Mouse (Mus musculus): ENCODE measurements at regions not wholly inside any gene's neighbourhood (a gene's known extent, or its start where the extent isn't known, plus 50 kb on each side); places are given as distances from the start of the nearest gene placed in this dataset.

DNA sequence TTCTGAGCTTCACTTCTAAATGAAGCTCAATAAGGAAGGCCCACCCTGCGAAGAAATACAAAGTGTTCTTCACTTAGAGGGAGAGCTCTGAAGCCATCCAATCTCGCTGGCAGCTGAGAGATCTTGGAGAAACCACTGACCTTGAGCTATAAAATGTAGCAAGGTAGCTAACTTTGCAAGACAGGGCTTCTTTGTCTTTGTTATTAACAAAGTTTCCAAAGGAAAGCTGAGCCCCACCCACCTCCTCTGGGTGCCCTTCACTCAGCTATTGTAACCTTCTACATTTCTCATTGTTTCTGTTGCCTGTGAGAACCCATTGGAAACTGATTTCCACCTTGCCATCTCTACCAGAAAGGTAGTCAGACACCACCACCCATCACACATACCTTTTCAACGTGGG lies 57.2 kb upstream of the Usp9x start:
- no peak for DNase-seq (ENCODE audit: extremely low spot score, low read depth, low spot score)

- DNase-seq (ENCODE audit: extremely low spot score, low read depth, low spot score): no peak
Measured at GRCm38 (mm10) chrX:13013086-13013485, 58.2 kb upstream of the Usp9x start.

DNA sequence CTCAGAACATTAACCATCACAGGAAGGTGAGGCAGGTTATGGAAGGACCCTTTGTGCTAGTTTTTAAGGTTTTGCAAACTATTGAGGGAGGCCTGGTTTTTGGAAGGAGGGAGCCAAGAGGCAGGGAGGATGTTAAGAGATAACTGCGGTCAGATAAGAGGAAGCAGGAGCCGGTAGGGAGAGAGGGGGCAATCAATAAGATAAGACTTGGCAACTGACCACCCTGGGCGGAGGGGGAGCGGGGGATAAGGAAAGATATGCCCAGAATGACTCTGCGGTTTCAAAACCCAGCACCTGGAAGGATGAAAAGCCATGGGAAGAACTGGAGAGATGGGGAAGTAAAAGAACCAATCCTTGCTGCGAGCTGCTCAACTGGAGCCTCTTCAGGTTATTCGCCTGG lies 80.5 kb upstream of the Usp9x start:
- no peak for DNase-seq (ENCODE audit: extremely low spot score, low read depth, low spot score)

DNA sequence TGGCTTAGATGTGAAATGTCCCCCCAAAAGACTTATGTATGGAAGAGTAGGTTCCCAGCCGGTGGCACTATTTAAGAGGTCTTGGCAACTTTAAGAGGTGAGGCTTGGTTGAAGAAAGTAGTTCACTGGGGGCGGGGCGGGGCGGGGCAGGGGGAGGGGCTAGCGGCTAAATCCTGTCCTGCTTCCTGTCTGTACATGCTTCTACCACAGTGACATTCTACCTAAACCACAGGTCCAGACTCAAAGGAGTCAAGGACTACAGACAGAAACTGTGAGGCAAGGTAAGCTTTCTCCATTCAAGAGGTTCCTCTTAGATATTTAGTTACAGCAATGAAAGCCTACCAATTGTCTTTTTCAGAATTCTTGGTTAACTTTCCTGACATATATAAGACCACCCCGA lies 93.6 kb upstream of the Usp9x start:
- no peak for DNase-seq (ENCODE audit: extremely low spot score, low read depth, low spot score)

GRCm38 (mm10) chrX:12968979-12969746 lies 102.1 kb upstream of the Usp9x start:
- DNase-seq (ENCODE audit: extremely low spot score, low read depth, low spot score): no peak

DNA sequence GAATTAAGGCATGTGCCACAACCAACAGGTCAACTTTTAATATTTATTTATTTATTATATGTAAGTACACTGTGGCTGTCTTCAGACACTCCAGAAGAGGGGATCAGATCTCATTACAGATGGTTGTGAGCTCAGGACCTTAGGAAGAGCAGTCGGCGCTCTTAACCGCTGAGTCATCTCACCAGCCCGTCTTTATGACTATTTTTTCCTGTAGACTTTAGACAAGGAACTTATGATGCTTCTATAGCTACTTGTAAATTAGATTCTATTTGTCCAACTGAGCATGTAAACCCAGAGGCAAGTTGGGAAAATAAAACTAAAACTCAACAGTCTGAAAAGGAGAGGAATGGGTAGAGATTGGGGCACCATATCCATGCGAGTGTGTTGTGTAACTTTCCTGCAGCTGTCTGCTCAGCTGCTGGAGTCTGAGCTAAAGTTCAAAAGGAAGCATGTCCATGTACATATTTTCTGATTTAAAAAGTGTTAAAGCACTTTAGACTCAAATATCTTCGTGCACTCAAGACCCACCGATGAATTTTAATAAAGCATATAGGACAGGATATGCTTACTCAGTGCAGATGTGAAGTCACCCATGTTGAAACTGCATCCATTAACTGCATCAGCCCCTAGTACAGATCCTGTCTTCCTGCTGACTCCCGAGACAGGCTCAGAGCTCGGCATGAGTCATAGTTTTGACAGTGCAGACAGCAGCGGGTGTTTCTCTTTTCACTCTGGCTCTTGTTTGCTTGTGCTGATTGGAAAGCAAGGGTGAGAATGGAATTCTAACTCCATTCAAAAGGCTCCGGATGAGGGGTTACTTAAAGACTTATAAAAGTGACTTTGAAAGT lies 111.6 kb upstream of the Usp9x start:
- DNase-seq (ENCODE audit: extremely low spot score, low read depth, low spot score): no peak

DNA sequence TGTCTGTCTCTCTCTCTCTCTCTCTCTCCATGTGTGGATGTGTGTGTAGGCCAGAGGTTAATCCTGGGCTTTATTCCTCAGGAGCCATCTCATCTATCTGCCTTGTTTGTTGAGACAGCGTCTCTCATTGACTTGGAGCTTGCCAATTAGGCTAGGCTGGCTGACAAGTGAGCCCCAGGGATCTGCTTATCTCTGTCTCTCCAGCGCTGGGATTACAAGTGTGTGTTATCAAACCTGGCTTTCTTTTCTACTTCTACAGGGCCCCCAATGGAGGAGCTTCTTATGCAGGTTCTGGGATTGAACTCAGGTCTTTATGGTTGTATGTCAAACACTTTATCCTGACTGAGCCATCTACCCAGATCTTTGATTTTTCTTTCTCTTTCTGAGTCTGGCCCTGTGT lies 112.4 kb upstream of the Usp9x start:
- DNase-seq (ENCODE audit: extremely low spot score, low read depth, low spot score): no peak

- no peak for DNase-seq (ENCODE audit: extremely low spot score, low read depth, low spot score)
Measured at GRCm38 (mm10) chrX:12950928-12951660, 120.2 kb upstream of the Usp9x start.

- no peak for DNase-seq (ENCODE audit: extremely low spot score, low read depth, low spot score)
Measured at GRCm38 (mm10) chrX:12942451-12942850, 128.8 kb upstream of the Usp9x start.

- DNase-seq (ENCODE audit: extremely low spot score, low read depth, low spot score): no peak
Measured at GRCm38 (mm10) chrX:12936406-12937172, 134.7 kb upstream of the Usp9x start.

DNA sequence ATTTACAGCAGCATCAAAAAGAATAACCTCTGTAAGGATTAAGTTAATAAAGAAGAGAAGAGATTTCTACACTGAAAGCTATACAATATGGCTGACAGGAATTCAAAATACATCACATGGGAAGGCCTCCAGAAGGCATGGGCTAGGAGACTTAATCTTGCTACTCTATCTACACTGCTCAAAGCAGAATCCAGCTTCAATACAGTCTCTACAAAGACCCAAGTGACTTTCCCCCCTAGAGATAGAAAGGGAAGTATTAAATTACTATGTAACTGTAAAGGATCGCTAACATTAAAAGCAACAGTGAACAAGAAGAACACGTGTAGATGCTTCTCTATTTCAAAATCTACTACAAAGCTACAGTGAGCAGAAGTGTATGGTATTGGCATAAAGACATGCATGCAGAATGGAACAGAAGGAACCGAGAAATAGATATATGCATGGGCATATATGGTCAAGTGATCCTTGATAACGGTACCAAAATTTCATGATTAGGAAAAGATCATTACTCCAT lies 137.9 kb upstream of the Usp9x start:
- no peak for DNase-seq (ENCODE audit: extremely low spot score, low read depth, low spot score)

GRCm38 (mm10) chrX:12930242-12930641 lies 141.1 kb upstream of the Usp9x start:
- no peak for DNase-seq (ENCODE audit: extremely low spot score, low read depth, low spot score)

DNA sequence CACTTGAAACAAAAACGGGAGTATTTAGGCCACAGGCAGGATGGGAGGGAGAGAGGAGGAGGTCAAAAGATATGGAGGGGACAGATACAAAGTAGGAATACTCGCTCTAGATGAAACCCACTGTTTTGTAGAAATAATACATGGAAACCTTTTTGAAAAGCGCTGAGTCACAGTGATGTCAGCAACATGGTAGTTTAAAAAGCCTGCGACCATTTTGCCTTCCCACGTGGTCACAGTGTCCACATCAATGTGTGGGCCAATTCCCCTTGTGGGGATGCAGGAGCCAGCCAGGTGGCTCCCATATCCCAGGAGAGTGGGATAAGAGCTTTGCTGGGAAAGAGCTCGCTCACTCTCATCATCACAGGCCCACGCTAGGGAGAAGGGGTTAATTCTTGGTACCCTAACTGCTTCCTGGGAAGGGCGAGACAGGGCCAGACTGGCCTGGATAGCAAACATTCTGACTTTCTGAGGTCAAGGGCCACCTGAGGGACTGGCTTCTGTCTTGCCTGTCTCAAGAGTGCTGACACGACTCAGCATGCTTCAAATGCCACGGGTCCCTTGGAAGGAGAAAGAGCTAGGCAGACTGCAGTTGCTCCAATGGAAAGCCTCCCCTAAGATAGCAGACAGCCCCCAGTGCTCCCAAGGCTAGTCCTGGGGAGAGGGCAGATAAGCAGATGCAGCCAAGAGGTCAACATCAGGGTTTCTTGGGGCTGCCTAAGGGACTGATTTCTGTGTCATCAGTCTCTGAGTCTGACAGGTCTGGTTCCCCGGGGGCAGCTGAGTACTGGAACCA lies 143.3 kb upstream of the Usp9x start:
- DNase-seq (ENCODE audit: extremely low spot score, low read depth, low spot score): no peak

- DNase-seq (ENCODE audit: extremely low spot score, low read depth, low spot score): no peak
Measured at GRCm38 (mm10) chrX:12924705-12925644, 146.3 kb upstream of the Usp9x start.

GRCm38 (mm10) chrX:12919576-12919975 lies 151.7 kb upstream of the Usp9x start:
- DNase-seq (ENCODE audit: extremely low spot score, low read depth, low spot score): no peak

GRCm38 (mm10) chrX:12917105-12917504 lies 154.2 kb upstream of the Usp9x start:
- no peak for DNase-seq (ENCODE audit: extremely low spot score, low read depth, low spot score)

DNA sequence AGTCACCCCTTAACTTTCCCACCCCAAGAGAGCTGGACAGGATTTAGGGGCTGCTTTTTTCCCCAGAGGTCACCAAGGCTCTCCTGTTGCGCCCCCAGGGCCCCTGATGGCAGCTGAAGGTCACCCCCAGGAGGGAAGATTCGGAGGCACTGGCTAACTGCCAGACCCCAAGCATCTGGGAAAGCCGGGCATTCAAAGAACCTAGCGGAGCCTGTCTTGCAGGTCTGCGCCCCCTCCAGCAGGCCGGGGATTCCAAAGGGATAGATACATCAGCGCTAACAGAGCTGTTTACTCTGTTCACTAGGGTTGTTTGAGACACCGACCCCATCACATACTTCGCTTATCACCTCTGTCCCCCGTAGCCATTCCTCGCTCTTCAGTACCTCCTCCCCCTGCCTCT lies 154.6 kb upstream of the Usp9x start:
- no peak for DNase-seq (ENCODE audit: extremely low spot score, low read depth, low spot score)

DNA sequence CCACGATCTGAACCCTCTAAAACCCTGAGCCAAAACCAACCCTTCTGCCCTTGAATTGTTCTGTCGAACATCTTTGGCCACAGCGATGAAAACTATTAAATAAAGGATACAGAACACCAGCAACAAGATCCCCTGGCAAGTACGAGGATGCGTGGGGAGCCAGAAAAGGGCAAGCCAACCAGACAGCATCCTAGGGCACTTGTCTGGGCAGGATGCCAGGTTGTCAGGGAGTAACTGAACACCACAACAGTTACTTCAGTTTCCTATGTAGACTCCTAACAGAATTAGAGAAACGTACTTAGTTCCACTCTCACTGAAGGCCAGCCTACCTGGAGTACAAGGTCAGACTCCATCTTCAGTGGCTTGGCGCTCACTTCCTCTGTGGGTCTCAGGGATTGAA lies 138.4 kb upstream of the Med14 start:
- no peak for DNase-seq (ENCODE audit: extremely low spot score, low read depth, low spot score)

DNA sequence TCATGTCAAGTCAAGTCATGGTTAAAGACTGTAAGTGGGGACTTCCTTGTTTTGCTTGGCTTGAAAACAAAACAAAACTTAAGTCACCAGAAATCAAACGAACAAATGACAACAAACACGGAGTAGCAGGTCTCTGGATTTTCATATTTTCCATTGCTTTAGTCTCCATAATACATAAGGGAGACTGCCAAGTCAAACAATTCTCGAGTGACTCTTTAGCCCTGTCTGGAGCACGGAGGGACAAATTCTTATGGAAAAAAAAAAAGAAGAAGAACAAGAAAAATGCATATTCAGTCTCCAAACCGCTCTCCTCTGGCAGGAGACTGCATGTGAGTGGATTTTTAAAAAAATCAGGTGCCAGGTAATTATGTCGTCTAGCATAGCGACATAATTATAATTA lies 129.6 kb upstream of the Med14 start:
- DNase-seq (ENCODE audit: extremely low spot score, low read depth, low spot score): no peak
